Mouse (Mus musculus): ENCODE results near the gene Spg20. TPM values are rescaled to one million over a fixed set of nuclear protein-coding genes. Genes with fewer than 3 reads are reported as not detected.

Spg20 gene
- 16.8 TPM for polyA plus RNA-seq (2017; shearing (Covaris generic))

GRCm38 (mm10) chr3:55111935-55112709 lies at the start of gene Spg20:
TSS of gene Spg20 (plus strand) at chr3:55112108.

GRCm38 (mm10) chr3:55137039-55137438 lies 25.1 kb downstream of the Spg20 start, which contains the start of gene Ccdc169:
TSS of gene Ccdc169 (plus strand) at chr3:55137339.

GRCm38 (mm10) chr3:55181766-55182165 lies 69.9 kb downstream of the Spg20 start, which contains the start of gene Sohlh2:
TSS of gene Sohlh2 (plus strand) at chr3:55182028.

Other genes with a start within 250 kb of the Spg20 start
- not detected for gene Sertm1, start 196.2 kb upstream of the Spg20 start, polyA plus RNA-seq (2017; shearing (Covaris generic))
- not detected for gene Ccna1, start 56.6 kb upstream of the Spg20 start, polyA plus RNA-seq (2017; shearing (Covaris generic))
- not detected for gene Ccdc169, start 25.2 kb downstream of the Spg20 start, polyA plus RNA-seq (2017; shearing (Covaris generic))
- not detected for gene Sohlh2, start 69.9 kb downstream of the Spg20 start, polyA plus RNA-seq (2017; shearing (Covaris generic))
- gene Dclk1, start 130.3 kb downstream of the Spg20 start, polyA plus RNA-seq (2017; shearing (Covaris generic)) = 0.29 TPM